Mouse (Mus musculus) embryonic facial prominence, embryonic 10.5 days (tissue): ENCODE measurements around the gene Magea5. TPM values are rescaled to one million over a fixed set of nuclear protein-coding genes. Genes with fewer than 3 reads are reported as not detected.
"Not testable (repeated sequence)": the region's sequence is repeated elsewhere in the genome, so short reads cannot be mapped to it uniquely, and the experiment has no call there.

Experiments used
- DNase-seq: peaks from one replicate; pipeline ENCODE4 v3.0.0-alpha.2; 2017; ENCODE audit warnings: low spot score
- H3K27ac ChIP-seq: fragments of 300-500 bp; sonication (generic); replicated peaks from 2 replicates; pipeline ENCODE4 v1.5.1; 2016; ENCODE audit warnings: mild to moderate bottlenecking
- H3K27me3 ChIP-seq: fragments of 300-500 bp; sonication (generic); replicated peaks from 2 replicates; pipeline ENCODE4 v1.6.1; 2016; ENCODE audit warnings: low read depth, mild to moderate bottlenecking; ENCODE audit not compliant: poor library complexity, severe bottlenecking
- H3K36me3 ChIP-seq: fragments of 300-500 bp; sonication (generic); replicated peaks from 2 replicates; pipeline ENCODE4 v1.6.1; 2016; ENCODE audit warnings: mild to moderate bottlenecking, moderate library complexity
- H3K4me1 ChIP-seq: fragments of 300-500 bp; sonication (generic); 2 replicates; pipeline ENCODE4 v1.6.1; 2016
- H3K4me3 ChIP-seq: fragments of 300-500 bp; sonication (generic); 2 replicates; pipeline ENCODE4 v1.5.1; 2016; ENCODE audit warnings: mild to moderate bottlenecking, moderate library complexity
- H3K9me3 ChIP-seq: fragments of 300-500 bp; sonication (generic); 2 replicates; pipeline ENCODE4 v1.6.1; 2016; ENCODE audit warnings: mild to moderate bottlenecking
- WGBS: fragments of 180-500 bp; shearing (Covaris S2); methylation state at CpG from one replicate; pipeline ENCODE4 v1.1.7; 2016; 5-methylcytosine and 5-hydroxymethylcytosine counted together
- polyA plus RNA-seq: library from polyadenylated mRNA; unstranded; fragments of >200 nt; fragmentation: Nextera tagmentation; extraction: Ambion mirVana; gene quantifications from 2 replicates; pipeline ENCODE4 v1.2.1, GENCODE M21; 2016

Magea5 gene
- polyA plus RNA-seq, result not detected in 2 replicates

DNA sequence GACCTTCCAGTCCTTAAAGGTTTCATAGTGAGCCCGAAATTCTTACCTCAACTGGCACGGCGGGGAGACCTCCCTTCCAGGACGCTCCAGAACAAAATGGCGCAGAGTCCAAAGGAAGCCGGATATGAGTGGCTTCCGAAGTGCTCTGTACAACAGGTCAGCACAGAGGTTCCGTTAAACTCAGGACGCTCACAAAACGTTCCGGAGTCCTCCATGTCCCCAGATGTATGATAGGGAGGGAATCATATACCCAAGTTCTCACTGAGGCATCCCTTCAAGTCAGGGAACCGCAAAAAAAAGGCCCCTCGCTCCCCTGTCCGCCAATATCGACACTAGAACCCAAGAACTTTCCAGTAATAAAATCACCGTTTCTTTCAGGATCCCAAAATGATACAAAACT is at the start of gene Magea5:
TSS of gene Magea5 (minus strand) at position 101 of the 400 bp plus-strand sequence.
- WGBS, result 90% methylated on average over 16 of the region's 16 CpGs

DNA sequence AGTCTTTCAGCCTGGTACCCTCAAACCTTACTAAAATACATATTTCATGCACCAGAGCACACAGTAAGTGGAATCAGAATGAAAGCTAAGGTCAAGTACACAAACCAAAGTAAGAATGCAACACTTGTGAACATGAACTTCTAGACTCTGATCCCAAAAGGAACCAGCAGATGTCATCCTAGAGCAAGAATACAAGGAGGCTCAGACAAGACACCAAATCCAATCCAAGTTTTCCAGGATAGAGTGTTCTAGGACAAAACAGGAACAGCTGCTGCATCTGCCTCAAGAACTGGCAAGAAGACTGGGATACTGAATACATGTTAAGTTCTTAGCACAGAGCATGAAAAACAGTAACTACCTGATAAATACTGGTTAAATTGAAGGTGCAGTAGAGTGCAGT is 35.1 kb upstream of the Magea5 start:
- Histone ChIP-seq H3K27ac (no peak overlapping the region), H3K36me3 (no peaks in the 10 kb centered on the region), H3K4me1 (no peaks in the 10 kb centered on the region), H3K9me3 (no peaks in the 10 kb centered on the region), H3K4me3 (no peak overlapping the region), H3K27me3 (no peaks in the 10 kb centered on the region)
- no peak for DNase-seq

More for the DNA sequence above, at the start of gene Magea5:
- not testable (repeated sequence) for H3K9me3 ChIP-seq, H3K36me3 ChIP-seq, H3K27ac ChIP-seq, H3K4me3 ChIP-seq, DNase-seq, H3K4me1 ChIP-seq, H3K27me3 ChIP-seq

DNA sequence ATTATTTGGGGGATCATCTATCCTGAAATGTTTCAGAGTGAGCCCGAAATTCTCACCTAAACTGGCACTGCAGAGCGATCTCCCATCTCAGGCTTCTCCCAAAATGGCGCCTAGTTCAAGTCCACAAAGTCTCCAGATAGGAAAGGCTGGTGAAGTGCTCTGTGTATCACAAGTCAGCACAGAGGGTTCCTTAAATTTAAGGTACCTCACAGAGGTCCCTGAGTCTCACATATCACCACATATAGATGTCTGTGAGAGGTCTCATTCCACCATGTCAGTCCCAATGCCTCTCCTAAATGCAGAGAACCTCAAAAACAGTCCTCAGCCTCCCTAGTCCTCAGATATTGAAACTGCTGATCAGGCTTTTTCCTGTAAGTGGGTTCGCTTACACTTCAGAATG is 30.6 kb upstream of the Magea5 start, which contains the start of gene Magea2:
TSS of gene Magea2 (minus strand) at position 101 of the 400 bp plus-strand sequence.
- not testable (repeated sequence) for H3K4me1 ChIP-seq, DNase-seq, H3K4me3 ChIP-seq, H3K9me3 ChIP-seq, H3K36me3 ChIP-seq, H3K27ac ChIP-seq, H3K27me3 ChIP-seq
- WGBS, result 76% methylated on average over 4 of the region's 4 CpGs

DNA sequence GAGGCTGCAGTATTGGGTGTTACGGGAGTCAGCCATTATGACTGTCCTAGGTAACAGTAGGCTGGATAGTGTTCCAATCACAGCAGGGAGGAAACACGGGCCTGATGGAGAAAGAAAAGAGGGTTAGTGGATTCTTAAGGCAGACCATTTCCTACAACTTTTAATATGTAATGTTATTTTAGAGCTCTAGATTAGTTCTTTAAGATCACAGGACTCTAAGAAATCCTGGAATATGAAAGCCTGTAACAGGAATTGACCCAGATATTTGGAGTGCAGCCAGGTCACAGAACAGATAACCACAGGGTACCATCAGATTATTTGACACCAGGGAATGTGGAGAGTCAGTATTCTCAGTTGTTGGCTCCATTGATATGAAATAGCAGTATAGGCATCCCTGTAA is 26.7 kb upstream of the Magea5 start, which contains the start of gene Magea1:
TSS of gene Magea1 (minus strand) at position 101 of the 400 bp plus-strand sequence.
- not testable (repeated sequence) for H3K4me1 ChIP-seq, H3K9me3 ChIP-seq, H3K27ac ChIP-seq, H3K27me3 ChIP-seq, H3K4me3 ChIP-seq, DNase-seq, H3K36me3 ChIP-seq
- WGBS, result 86% methylated on average over 1 of the region's 2 CpGs

Other genes with a start within 250 kb of the Magea5 start
- not detected in 2 replicates for gene Cldn34b1, start 172.9 kb downstream of the Magea5 start, polyA plus RNA-seq
- not detected in 2 replicates for gene Magea6, start 127.2 kb downstream of the Magea5 start, polyA plus RNA-seq
- not detected in 2 replicates for gene Magea3, start 113.6 kb downstream of the Magea5 start, polyA plus RNA-seq
- not detected in 2 replicates for gene Magea8, start 67.3 kb downstream of the Magea5 start, polyA plus RNA-seq
- gene Magea1, start 26.6 kb upstream of the Magea5 start, polyA plus RNA-seq, result not detected in 2 replicates
- not detected in 2 replicates for gene Magea2, start 30.5 kb upstream of the Magea5 start, polyA plus RNA-seq
- not detected in 2 replicates for gene Cldn34b2, start 65.3 kb upstream of the Magea5 start, polyA plus RNA-seq
- gene Sat1, start 153.3 kb upstream of the Magea5 start, polyA plus RNA-seq, result 75.6 and 82.2 TPM in 2 replicates
- gene Acot9, start 199.3 kb upstream of the Magea5 start, polyA plus RNA-seq, result 17.1 and 18.7 TPM in 2 replicates